9 mouse cellular contexts compared by ENCODE assay signal in genomic region chr13:54282861-54283206, GRCm38 (mm10).
DNase-seq lines count a peak whose midpoint lies in the region; ATAC-seq lines count a peak whose summit lies in the region.
"Had no signal": no experiment of that assay in that cellular context is flagged by ENCODE, and none has a peak within 500 bp of the region (broad histone marks: within the 10 kb centered on the region; RNA-seq: fewer than 3 reads in every experiment).

No protein-coding gene starts in this region.

- H3K9me3 ChIP-seq in hindbrain, embryonic 14.5 days (ENCODE audit: control insufficient read depth, low read length): no peaks in the 10 kb centered on the region
- H3K9me3 ChIP-seq in liver, embryonic 15.5 days (replicated peaks): no peaks in the 10 kb centered on the region
- H3K9me3 ChIP-seq in stomach, embryonic 15.5 days: no peaks in the 10 kb centered on the region

- ATAC-seq in common myeloid progenitor, adult 5-6 weeks (replicated peaks; ENCODE audit: low read depth, poor library complexity, severe bottlenecking): peak; percentile 56; the same call in 1 of the 2 replicates
- peak; percentile 59; the same call in 1 of the 2 replicates for ATAC-seq in hindbrain, embryonic 14.5 days (ENCODE audit: low FRiP score)
- ATAC-seq in liver, embryonic 15.5 days (ENCODE audit: insufficient read depth): no peak
- no peak for ATAC-seq in stomach, embryonic 15.5 days (ENCODE audit: insufficient read depth, low FRiP score, low read depth)
- ATAC-seq in granulocyte monocyte progenitor cell, adult 5-6 weeks (replicated peaks; ENCODE audit: poor library complexity, severe bottlenecking): no peak

- H3K4me2 ChIP-seq in hindbrain, embryonic 14.5 days (replicated peaks): peak overlapping the region; percentile 37
- peak overlapping the region; percentile 18; the same call in 1 of the 2 replicates for H3K4me2 ChIP-seq in liver, embryonic 15.5 days
- H3K4me2 ChIP-seq in stomach, embryonic 15.5 days: peak overlapping the region; percentile 37

- peak; percentile 60 for DNase-seq in embryo, embryonic 11 days
- no peak for DNase-seq in embryo, embryonic 9.5 days (ENCODE audit: extremely low spot score)
- peak; percentile 49 for DNase-seq in hindbrain, embryonic 14.5 days (ENCODE audit: low spot score)
- no peak for DNase-seq in left cerebral cortex, adult 11 months (ENCODE audit: low spot score)

- H3K4me3 ChIP-seq in hindbrain, embryonic 14.5 days (replicated peaks; ENCODE audit: low read length): no peak overlapping the region
- H3K4me3 ChIP-seq in liver, embryonic 15.5 days (replicated peaks): no peak overlapping the region
- H3K4me3 ChIP-seq in stomach, embryonic 15.5 days (replicated peaks): no peak overlapping the region
- H3K4me3 ChIP-seq: myocyte had no signal

- peaks cover 18% of the 10 kb centered on the region for H3K4me1 ChIP-seq in hindbrain, embryonic 14.5 days (replicated peaks; ENCODE audit: control insufficient read depth, insufficient read depth, low read length)
- no peaks in the 10 kb centered on the region for H3K4me1 ChIP-seq in liver, embryonic 15.5 days (replicated peaks)
- no peaks in the 10 kb centered on the region for H3K4me1 ChIP-seq in stomach, embryonic 15.5 days

- WGBS in hindbrain, embryonic 14.5 days: 2% methylated on average over 10 of the region's 10 CpGs
- 4% methylated on average over 10 of the region's 10 CpGs for WGBS in liver, embryonic 15.5 days (ENCODE audit: insufficient replicate concordance)
- WGBS in stomach, embryonic 15.5 days: 10% methylated on average over 10 of the region's 10 CpGs

- peak overlapping the region; percentile 12; the same call in 1 of the 2 replicates for H3K9ac ChIP-seq in hindbrain, embryonic 14.5 days
- H3K9ac ChIP-seq in liver, embryonic 15.5 days: no peak overlapping the region
- H3K9ac ChIP-seq in stomach, embryonic 15.5 days: no peak overlapping the region

- 0 out of 2 replicates have a peak overlapping the region, but pooled peaks have one; percentile 6 for H3K27ac ChIP-seq in hindbrain, embryonic 14.5 days
- no peak overlapping the region for H3K27ac ChIP-seq in liver, embryonic 15.5 days (replicated peaks)
- H3K27ac ChIP-seq in stomach, embryonic 15.5 days: no peak overlapping the region

- no peaks in the 10 kb centered on the region for H3K36me3 ChIP-seq in hindbrain, embryonic 14.5 days (replicated peaks; ENCODE audit: control insufficient read depth, insufficient read depth)
- H3K36me3 ChIP-seq in liver, embryonic 15.5 days (replicated peaks): no peaks in the 10 kb centered on the region
- no peaks in the 10 kb centered on the region for H3K36me3 ChIP-seq in stomach, embryonic 15.5 days

- H3K27me3 ChIP-seq in hindbrain, embryonic 14.5 days (ENCODE audit: control insufficient read depth, insufficient read depth, low read length): no peaks in the 10 kb centered on the region
- H3K27me3 ChIP-seq in liver, embryonic 15.5 days: peaks cover 12% of the 10 kb centered on the region; the same call in 1 of the 2 replicates
- H3K27me3 ChIP-seq in stomach, embryonic 15.5 days (replicated peaks): peaks cover 9% of the 10 kb centered on the region

Comparison
In these comparisons a context has a peak if more than half of its experiments do, and no peak if none do; other contexts are left out.
1. DNase-seq: peak in embryo, embryonic 11 days (single experiment) and hindbrain, embryonic 14.5 days (single experiment); none in embryo, embryonic 9.5 days (single experiment) and left cerebral cortex, adult 11 months (single experiment).
2. ATAC-seq: peak in common myeloid progenitor, adult 5-6 weeks (single experiment) and hindbrain, embryonic 14.5 days (single experiment); none in liver, embryonic 15.5 days (single experiment), stomach, embryonic 15.5 days (single experiment) and granulocyte monocyte progenitor cell, adult 5-6 weeks (single experiment).
3. Peak in every context shown above with its lines, with median percentiles within 50 percentile points of each other: H3K4me2 ChIP-seq.